Mouse (Mus musculus) granulocyte monocyte progenitor cell, adult 5-6 weeks (primary cell): Measurements from ENCODE around the gene Arl4a. TPM values are rescaled to one million over a fixed set of nuclear protein-coding genes. Genes with fewer than 3 reads are reported as not detected.

Experiments
- ATAC-seq: replicated peaks from 2 replicates; pipeline ENCODE4 v1.8.0; 2016; ENCODE audit warnings: mild to moderate bottlenecking, moderate TSS enrichment, inconsistent platforms; ENCODE audit not compliant: poor library complexity, severe bottlenecking
- total RNA-seq, 2 experiments: library from RNA; stranded (forward) in 1 of 2; stranded (reverse) in 1 of 2; fragments of 200-712, 200-1000 nt in 1 of 2; fragments of >200 nt in 1 of 2; fragmentation: Nextera tagmentation in 1 of 2; gene quantifications; 2 replicates each; pipeline ENCODE4 v1.2.3; 2014 to 2017

Gene Arl4a
- total RNA-seq, 2 experiments from 2014 or later = 7.4 to 11.6 TPM

DNA sequence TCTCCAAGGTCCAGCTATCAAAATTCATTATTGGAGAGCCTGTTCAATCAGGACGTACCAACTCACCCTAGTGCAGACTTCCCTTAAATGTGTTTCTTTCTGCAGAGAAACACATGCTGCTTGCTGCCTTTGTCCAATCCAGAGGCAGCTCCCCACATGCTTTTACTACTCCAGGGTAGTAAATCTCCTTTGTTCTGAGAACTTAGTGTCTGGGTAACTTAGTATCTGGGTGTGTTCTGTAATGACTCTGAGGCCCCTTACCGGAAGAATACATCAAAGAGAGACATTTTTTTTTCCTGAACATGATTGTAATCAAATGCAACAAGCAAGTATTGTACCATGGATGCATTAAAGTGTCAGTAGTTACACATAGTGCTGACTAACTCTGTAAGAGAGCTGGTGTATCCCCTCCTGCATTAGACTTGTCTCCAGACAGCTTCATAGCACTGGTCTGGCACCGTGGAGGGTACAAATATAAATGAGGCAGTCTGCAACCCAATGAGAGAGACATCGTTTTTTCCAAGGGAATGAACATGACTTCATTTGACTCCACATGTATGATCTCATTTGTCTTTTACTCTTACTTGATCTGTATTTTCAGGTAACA, 62.7 kb downstream of the Arl4a start:
- no peak for ATAC-seq

DNA sequence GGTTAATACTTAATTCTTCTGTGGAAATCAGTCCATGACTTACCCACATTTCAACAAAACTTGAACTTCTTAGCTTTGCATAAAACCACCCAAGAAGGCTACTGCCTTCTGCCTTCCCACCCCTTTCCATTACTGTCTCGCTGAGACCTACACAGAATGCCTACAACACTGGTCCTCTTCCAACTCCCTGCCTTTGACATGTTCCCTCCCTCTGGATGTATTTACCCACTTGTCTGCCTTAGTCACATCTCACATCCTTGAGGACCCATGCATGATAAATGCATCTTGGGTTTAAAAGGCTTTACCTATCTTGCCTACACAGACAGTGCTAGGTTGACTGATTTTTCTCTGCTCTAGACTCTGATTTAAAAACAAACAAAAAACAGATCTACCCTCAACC, 63.6 kb downstream of the Arl4a start:
- no peak for ATAC-seq

DNA sequence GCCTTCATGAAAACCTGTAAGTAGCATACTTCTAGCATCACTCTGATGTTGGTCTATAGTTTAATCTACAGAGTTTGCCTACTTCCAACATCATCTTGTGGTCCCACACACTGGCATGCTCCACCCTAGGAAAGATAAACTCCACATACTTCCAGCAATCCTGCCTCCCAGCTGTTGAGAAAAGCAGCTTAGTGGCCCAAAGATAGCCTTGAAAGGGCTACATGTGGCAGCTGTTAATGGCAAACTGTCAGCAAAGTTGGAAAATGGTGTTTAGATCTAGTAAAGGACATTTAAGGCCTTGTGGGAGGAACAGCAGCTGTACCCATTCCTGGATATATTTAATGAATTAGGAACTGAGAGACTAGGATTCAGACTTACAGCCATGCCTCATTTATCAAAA, 68.3 kb downstream of the Arl4a start:
- no peak for ATAC-seq

DNA sequence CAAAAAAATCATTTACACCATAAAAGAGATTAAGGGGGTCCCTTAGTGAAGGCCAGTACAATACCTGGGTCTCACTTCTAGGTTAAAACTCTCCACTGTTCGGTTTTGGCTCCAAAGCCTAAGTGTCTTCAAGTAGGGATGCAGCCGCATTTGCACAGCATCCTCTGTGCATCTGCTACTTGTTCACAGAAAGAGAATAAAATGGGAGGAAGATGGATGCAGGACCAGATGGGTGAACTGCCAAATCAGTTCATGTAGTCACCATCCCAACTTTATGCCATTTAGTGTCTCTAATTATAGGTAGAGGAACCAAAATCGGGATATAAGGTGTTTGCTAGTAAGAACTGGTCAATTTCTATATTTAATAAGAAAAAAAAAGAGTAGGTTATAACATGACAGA, 69.7 kb downstream of the Arl4a start:
- ATAC-seq = no peak

DNA sequence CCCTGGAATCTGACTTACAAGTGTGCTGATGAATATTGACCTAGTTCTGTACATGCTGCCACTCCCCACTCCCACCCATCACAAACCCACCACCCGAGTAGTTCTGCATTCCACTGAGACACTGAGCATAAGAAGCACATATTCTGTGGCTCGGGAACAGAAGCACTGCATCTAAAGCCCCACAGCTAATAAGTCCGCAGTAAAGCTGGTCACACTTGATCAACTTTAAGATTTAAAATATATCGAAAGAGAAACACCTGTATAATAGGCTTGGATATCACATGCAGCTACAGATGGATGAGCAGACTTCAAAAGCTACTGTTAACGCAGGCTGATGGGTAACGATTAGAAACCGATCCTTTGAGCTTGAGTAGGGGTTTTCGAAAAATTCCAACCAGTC, 78.7 kb downstream of the Arl4a start:
- no peak for ATAC-seq

DNA sequence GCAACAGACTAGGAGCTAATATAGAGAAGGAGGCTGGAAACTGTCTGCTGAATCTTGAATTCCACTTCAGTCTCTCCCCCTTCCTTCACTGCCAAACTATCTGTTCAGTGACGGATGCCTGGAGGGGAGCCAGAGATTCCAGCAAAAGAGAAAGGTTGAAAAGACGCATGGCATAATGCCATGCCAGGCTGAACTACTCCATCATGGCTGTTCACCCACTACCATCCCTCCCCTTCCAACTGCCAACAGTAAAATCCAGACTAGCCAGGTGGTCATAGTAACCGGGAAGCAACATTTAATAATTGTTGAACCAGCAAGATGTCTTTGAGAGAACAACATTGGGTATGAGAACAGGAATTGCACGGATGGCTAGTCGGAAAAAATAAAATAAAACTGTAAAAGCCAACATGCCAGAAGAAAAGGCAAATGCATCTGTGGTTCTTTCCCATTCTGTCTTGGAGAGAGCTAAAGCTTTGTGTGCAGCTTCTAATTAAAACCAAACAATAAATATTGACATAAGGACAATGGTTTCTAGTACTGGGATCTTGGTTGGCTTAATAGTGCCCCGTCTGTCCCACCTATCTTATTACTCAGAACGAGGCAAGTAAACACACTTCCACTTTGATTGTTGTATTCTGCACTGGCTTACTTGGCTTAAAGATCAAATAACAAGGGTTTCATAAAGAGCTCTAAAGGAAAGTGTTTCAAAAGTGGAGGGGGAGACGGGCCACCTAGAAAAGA, 79.7 kb downstream of the Arl4a start:
- no peak for ATAC-seq

DNA sequence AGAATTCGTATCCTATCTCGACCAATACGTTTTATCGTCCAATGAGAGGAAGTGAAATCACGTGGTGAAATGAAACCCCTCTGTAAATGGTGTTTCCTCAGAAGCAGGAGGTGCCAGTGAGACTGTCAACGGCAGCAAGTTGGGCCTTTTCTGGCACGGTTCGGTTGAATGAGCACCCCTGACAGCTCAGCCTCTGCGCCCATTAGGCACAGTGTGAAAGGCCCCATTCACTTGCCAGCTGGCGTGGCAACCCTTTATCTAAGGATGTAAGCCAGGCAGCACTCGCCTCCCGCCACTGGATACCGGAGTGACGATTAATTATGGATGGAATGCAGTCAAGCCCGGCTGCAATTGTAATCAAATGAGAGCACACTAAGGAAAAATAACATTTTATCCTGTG, 81.4 kb downstream of the Arl4a start:
- no peak for ATAC-seq

Other genes with a start within 250 kb of the Arl4a start
- gene Scin, start 96.2 kb upstream of the Arl4a start, total RNA-seq (2014; fragmentation: Nextera tagmentation) = 1.7 and 6.1 TPM in 2 replicates
- gene Scin, start 96.2 kb upstream of the Arl4a start, total RNA-seq (2017) = 1.4 and 1.5 TPM in 2 replicates
- gene Lsmem1, start 161.5 kb upstream of the Arl4a start, total RNA-seq (2014; fragmentation: Nextera tagmentation) = not detected in 2 replicates
- gene Lsmem1, start 161.5 kb upstream of the Arl4a start, total RNA-seq (2017) = 0.52 TPM in 1 of 2 replicates, not detected in the other
- 91.2 and 111 TPM in 2 replicates for gene Ifrd1, start 210.5 kb upstream of the Arl4a start, total RNA-seq (2014; fragmentation: Nextera tagmentation)
- gene Ifrd1, start 210.5 kb upstream of the Arl4a start, total RNA-seq (2017) = 107 and 115 TPM in 2 replicates